Mouse (Mus musculus) kidney, embryonic 16.5 days (tissue): ENCODE results near the gene Exosc1. TPM values are rescaled to one million over a fixed set of nuclear protein-coding genes. Genes with fewer than 3 reads are reported as not detected.

Source experiments
- ATAC-seq: fragments of 200-750 bp; cut with Nextera tagmentation; 2 replicates; pipeline ENCODE4 v1.8.0; 2017; ENCODE audit warnings: moderate TSS enrichment; ENCODE audit not compliant: low FRiP score, low TSS enrichment
- H3K27ac ChIP-seq: fragments of 300-500 bp; sonication (generic); 2 replicates; pipeline ENCODE4 v1.5.1; 2014; ENCODE audit warnings: low read length
- H3K27me3 ChIP-seq: fragments of 300-500 bp; sonication (generic); 2 replicates; pipeline ENCODE4 v1.6.1; 2014; ENCODE audit warnings: low read length, control low read depth, mixed read lengths; ENCODE audit not compliant: insufficient read depth
- H3K36me3 ChIP-seq: fragments of 300-500 bp; sonication (generic); 2 replicates; pipeline ENCODE4 v1.6.1; 2014; ENCODE audit warnings: low read length, control low read depth, mixed read lengths; ENCODE audit not compliant: insufficient read depth
- H3K4me1 ChIP-seq: fragments of 300-500 bp; sonication (generic); 2 replicates; pipeline ENCODE4 v1.6.1; 2014; ENCODE audit warnings: low read length, control low read depth, mixed read lengths; ENCODE audit not compliant: insufficient read depth
- H3K4me2 ChIP-seq: fragments of 300-500 bp; sonication (generic); replicated peaks from 2 replicates; pipeline ENCODE4 v1.6.1; 2014; ENCODE audit warnings: low read depth, low read length
- H3K4me3 ChIP-seq: fragments of 300-500 bp; sonication (generic); 2 replicates; pipeline ENCODE4 v1.5.1; 2014; ENCODE audit warnings: mild to moderate bottlenecking, low read length
- H3K9ac ChIP-seq: fragments of 300-500 bp; sonication (generic); replicated peaks from 2 replicates; pipeline ENCODE4 v1.6.1; 2014; ENCODE audit warnings: low read length
- H3K9me3 ChIP-seq: fragments of 300-500 bp; sonication (generic); 2 replicates; pipeline ENCODE4 v1.6.1; 2016; ENCODE audit warnings: low read length, control low read depth
- whole genome bisulfite sequencing: fragments of 180-500 bp; shearing (Covaris S2); extraction: QIAGEN DNeasy Blood & Tissue Kit; methylation state at CpG from one replicate; pipeline ENCODE4 v1.1.7; 2014; 5-methylcytosine and 5-hydroxymethylcytosine counted together
- polyA plus RNA-seq: library from polyadenylated mRNA; unstranded; fragments of >200 nt; fragmentation: Nextera tagmentation; extraction: Ambion mirVana; gene quantifications from 2 replicates; pipeline ENCODE4 v1.2.1, GENCODE M21; 2015

The Exosc1 gene
- polyA plus RNA-seq, 1 experiment from 2014 or later: 74.0 TPM

DNA sequence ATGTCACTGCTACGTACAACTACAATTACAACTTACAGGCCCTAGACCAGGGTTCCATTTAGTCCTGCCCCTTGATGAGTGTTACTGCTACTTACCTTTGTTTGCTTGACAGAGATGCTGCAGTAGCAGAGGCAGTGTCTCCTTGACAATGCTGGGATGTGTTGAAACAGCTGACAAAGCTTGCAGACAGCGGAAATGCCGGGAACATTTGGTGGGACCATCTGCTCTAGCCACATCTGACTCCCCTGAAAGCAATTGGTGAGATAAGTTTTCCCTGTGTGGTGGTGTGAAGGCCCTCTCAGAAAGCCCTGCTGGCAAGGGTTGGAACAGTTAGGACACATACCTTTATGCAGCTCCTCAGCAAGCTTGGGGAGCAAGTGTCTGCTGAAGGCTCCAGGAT lies 20.4 kb upstream of the Exosc1 start:
- Histone ChIP-seq H3K36me3 (peaks cover 76% of the 10 kb centered on the region), H3K27me3 (no peaks in the 10 kb centered on the region), H3K27ac (no peak overlapping the region), H3K4me1 (no peaks in the 10 kb centered on the region), H3K4me3 (no peak overlapping the region), H3K9ac (no peak overlapping the region), H3K9me3 (no peaks in the 10 kb centered on the region), H3K4me2 (no peak overlapping the region)
- WGBS: 88% methylated on average over 3 of the region's 3 CpGs
- ATAC-seq: no peak

DNA sequence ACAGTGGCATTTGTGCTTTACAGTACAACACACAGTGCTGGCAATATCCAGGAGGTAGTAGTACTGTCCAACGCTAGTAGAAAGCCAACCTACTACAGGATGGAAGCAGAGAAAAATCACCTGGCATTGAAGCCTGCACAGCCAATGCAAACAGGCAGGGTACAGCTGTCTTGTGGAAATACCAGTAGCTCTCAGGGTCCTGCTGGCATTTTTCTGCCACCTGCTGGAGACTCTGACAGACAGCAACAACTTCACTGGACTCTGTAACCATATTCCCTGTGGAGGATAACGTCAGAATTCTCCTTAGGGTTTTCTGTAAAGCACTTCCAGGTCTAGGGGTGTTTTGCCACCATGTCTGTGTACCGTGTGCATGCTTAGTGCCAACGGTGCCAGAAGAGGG lies 19.1 kb upstream of the Exosc1 start:
- Histone ChIP-seq H3K36me3 (peaks cover 75% of the 10 kb centered on the region), H3K4me1 (no peaks in the 10 kb centered on the region), H3K27me3 (no peaks in the 10 kb centered on the region), H3K4me3 (no peak overlapping the region), H3K9me3 (no peaks in the 10 kb centered on the region), H3K4me2 (no peak overlapping the region), H3K9ac (no peak overlapping the region), H3K27ac (no peak overlapping the region)
- 81% methylated on average over 4 of the region's 4 CpGs for WGBS
- no peak for ATAC-seq

DNA sequence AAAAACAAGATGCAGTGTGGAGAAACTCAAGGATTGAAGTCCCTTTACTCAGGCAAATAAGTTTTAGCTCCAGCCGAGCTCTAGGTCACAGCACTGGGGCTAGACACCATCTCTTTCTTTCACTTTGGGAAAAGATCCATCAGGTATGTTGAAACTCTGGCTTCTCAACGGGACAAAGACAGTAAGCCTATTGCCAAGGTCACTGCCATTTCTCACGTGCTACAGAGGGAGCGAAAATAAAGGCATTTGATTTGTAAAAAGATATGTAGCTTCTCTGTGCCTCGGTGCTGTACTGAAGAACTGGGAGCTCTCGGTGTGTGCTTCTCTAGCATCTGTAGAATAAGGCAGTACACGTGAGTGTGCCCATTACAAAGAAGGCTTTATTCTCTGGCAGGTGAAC lies 10.6 kb upstream of the Exosc1 start:
- Histone ChIP-seq H3K4me2 (no peak overlapping the region), H3K4me1 (no peaks in the 10 kb centered on the region), H3K9me3 (no peaks in the 10 kb centered on the region), H3K27me3 (no peaks in the 10 kb centered on the region), H3K36me3 (peaks cover 78% of the 10 kb centered on the region), H3K4me3 (no peak overlapping the region), H3K9ac (no peak overlapping the region), H3K27ac (no peak overlapping the region)
- WGBS: 85% methylated on average over 7 of the region's 7 CpGs
- no peak for ATAC-seq

DNA sequence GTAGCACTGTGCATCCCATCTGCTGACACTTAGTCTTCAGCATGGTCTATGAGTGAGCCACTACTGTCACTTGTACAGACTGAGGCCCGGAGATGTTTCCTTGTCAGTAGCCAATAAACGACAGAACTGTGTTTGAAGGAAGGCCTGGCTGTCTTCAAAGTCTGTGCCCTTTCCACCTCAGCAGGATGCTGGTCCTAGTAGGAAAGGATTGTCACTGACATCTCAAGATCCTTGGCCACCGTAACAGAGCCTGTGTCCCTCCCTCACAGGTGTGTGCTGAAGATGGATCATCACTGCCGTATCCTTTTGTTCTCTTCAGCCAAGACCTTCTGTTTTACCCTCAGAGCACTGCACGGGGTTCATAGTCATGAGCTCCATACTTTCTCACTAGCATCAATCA lies 5.3 kb upstream of the Exosc1 start:
- H3K4me3 ChIP-seq: no peak overlapping the region
- H3K27ac ChIP-seq: no peak overlapping the region
- H3K36me3 ChIP-seq: peaks cover 45% of the 10 kb centered on the region
- ATAC-seq: no peak
- H3K4me2 ChIP-seq: no peak overlapping the region
- H3K27me3 ChIP-seq: no peaks in the 10 kb centered on the region
- H3K9ac ChIP-seq: no peak overlapping the region
- no peaks in the 10 kb centered on the region for H3K9me3 ChIP-seq
- WGBS: 87% methylated on average over 5 of the region's 5 CpGs
- H3K4me1 ChIP-seq: peaks cover 9% of the 10 kb centered on the region

DNA sequence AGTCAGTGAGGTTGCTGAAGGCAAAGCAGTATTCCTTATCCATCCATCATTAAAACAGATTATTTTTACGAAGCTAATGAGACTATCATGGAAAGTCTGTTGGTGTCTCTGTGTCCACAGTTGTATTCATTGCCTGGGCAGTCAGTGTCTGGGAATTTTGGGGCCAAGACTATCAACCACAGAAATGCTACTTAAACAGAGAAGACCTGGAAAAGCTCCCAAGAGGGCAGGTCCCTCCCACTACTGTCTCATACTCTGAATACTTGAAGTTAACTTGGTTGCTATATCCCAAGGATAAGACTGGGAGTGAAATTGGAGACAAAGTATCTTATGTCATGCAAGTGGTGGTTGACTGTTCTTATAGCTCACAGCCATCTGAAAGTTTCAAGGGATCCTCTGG lies 2.7 kb upstream of the Exosc1 start:
- no peak overlapping the region for H3K4me2 ChIP-seq
- no peak overlapping the region for H3K4me3 ChIP-seq
- WGBS: 89% methylated on average over 1 of the region's 1 CpGs
- no peaks in the 10 kb centered on the region for H3K9me3 ChIP-seq
- no peak overlapping the region for H3K9ac ChIP-seq
- H3K36me3 ChIP-seq: peaks cover 27% of the 10 kb centered on the region
- peaks cover 17% of the 10 kb centered on the region for H3K4me1 ChIP-seq
- no peaks in the 10 kb centered on the region for H3K27me3 ChIP-seq
- no peak for ATAC-seq
- H3K27ac ChIP-seq: no peak overlapping the region

DNA sequence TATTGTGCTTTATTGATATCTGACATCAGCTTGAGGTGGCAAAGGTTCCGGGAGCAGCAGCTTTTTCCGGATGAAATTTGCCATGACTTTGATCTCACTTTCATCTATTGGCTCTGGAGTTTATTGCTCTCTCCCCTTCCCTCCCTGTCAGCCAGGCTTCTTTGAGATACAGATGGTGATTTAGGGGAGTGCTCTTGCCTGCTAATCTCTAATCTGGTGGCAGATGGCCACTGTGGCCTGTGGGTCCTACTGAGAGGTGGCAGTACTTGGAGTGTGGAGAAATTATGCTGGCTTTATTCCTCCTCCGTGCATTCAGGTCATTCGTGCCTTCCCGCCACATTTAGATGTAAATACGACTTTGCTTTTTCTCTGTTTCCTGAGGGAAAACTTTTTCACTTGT lies 901 bp upstream of the Exosc1 start:
- peak overlapping the region; percentile 99 for H3K4me3 ChIP-seq
- H3K9me3 ChIP-seq: no peaks in the 10 kb centered on the region
- H3K9ac ChIP-seq: peak overlapping the region; percentile 92
- H3K4me1 ChIP-seq: peaks cover 17% of the 10 kb centered on the region
- WGBS: 12% methylated on average over 6 of the region's 6 CpGs
- no peaks in the 10 kb centered on the region for H3K27me3 ChIP-seq
- no peak overlapping the region for H3K27ac ChIP-seq
- no peak for ATAC-seq
- peak overlapping the region; percentile 76 for H3K4me2 ChIP-seq
- peaks cover 28% of the 10 kb centered on the region for H3K36me3 ChIP-seq

DNA sequence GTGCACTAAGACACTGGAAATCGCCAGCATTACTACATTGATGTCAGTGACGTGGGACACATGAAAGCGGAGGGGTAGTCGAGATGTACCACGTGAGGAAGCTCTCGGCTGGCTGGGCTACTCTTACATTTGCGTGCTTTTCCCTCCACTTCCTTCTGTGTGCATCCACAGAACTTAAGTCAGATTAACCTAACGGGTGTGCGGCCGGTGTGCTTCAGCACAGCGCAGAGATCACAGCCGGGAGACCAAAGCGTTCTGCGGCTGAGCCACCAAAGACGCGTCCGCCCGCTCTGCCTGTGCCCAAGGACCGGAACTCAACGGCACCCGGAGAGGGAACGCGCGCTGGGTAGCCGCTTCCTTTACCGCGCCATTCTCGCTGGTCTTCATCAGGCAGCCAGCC lies 537 bp downstream of the Exosc1 start:
- Histone ChIP-seq H3K36me3 (peaks cover 24% of the 10 kb centered on the region), H3K9me3 (no peaks in the 10 kb centered on the region), H3K4me2 (peak overlapping the region; percentile 87), H3K4me1 (peaks cover 17% of the 10 kb centered on the region), H3K9ac (peak overlapping the region; percentile 70), H3K4me3 (peak overlapping the region; percentile 99), H3K27ac (no peak overlapping the region), H3K27me3 (no peaks in the 10 kb centered on the region)
- peak; percentile 5 for ATAC-seq
- under 1% methylated on average over 28 of the region's 28 CpGs for WGBS

DNA sequence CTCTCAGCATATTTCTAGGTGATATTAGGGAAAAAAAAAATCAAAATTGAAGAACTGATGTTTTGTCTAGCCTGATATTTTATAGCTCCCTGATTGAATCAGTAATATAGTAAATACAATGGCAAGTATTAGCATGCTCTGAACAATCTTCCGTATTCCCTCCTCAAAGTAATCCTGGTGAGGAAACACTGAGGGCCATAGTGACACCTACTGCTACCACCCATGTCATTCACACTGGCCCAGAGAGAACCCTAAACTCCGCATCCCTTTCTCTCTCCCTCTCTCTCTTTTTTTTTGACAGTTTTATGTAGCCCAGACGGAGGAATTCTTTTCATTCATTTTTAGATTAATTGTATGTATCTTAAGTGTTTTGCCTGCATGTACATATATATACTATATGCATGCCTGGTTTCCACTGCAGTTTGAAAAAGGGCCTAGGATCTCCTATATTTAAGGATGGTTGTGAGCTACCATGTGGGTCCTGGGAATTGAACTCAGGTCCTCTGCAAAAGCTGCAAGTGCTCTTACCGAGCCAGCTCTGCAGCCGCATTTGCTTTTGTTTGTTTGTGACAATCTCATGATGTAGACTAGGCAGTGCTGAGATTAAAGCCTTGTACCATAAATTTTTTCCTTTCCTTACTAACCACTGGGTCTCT lies 12.7 kb downstream of the Exosc1 start:
- 64% methylated on average over 5 of the region's 5 CpGs for WGBS
- no peak overlapping the region for H3K4me2 ChIP-seq
- H3K27ac ChIP-seq: no peak overlapping the region
- H3K9ac ChIP-seq: no peak overlapping the region
- H3K9me3 ChIP-seq: no peaks in the 10 kb centered on the region
- H3K36me3 ChIP-seq: peaks cover 55% of the 10 kb centered on the region
- H3K4me3 ChIP-seq: no peak overlapping the region
- no peaks in the 10 kb centered on the region for H3K27me3 ChIP-seq
- no peaks in the 10 kb centered on the region for H3K4me1 ChIP-seq
- ATAC-seq: no peak

DNA sequence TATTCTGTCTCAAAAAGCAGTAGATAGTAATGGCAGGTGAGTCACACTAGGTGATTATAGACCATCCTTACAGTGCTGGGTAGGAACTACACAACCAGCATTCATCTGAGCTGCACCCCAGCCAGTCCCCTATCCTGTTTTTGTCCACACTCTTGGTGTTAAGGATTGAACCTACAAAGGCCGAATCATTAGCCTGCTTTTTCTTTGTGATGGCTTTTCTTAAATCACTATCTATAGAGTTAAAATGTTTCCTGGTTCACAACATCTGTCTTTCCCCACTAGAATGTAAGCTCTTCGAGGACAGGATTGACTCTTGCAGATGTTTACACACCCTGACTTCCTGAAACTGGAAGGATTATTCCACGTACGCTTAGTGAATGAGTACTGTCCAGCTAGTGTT lies 13.8 kb downstream of the Exosc1 start:
- Histone ChIP-seq H3K27ac (no peak overlapping the region), H3K36me3 (peaks cover 58% of the 10 kb centered on the region), H3K9me3 (no peaks in the 10 kb centered on the region), H3K4me2 (no peak overlapping the region), H3K4me3 (no peak overlapping the region), H3K27me3 (no peaks in the 10 kb centered on the region), H3K4me1 (peaks cover 4% of the 10 kb centered on the region), H3K9ac (no peak overlapping the region)
- 79% methylated on average over 4 of the region's 4 CpGs for WGBS
- no peak for ATAC-seq

DNA sequence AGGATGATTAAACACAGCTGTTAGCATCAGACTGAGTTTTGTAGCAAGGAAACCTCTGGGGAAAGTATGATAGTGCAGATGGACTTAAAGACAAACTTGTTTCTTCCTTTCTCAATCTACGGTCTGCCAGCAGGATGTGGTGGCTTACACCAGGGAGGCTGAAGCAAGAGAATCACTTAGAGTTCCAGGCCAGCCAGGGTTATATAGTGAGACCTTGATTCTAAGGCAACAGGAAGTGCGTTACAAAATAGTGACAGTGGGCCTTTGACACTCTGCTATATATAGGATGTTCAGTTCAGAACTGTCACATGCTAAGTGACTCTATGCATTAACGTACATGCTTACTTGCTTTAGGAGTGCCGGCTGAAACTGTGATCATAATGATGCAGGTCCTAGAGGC lies 16.4 kb downstream of the Exosc1 start:
- peaks cover 46% of the 10 kb centered on the region for H3K36me3 ChIP-seq
- H3K27me3 ChIP-seq: no peaks in the 10 kb centered on the region
- no peak for ATAC-seq

More for the DNA sequence above, 16.4 kb downstream of the Exosc1 start:
- Histone ChIP-seq H3K27ac (no peak overlapping the region), H3K4me2 (no peak overlapping the region), H3K9me3 (no peaks in the 10 kb centered on the region), H3K4me1 (peaks cover 19% of the 10 kb centered on the region), H3K9ac (no peak overlapping the region), H3K4me3 (no peak overlapping the region)
- WGBS: 90% methylated on average over 4 of the region's 4 CpGs
